Mouse (Mus musculus) G1E (cell line): Measurements from ENCODE around the gene Batf3.

Experiments
- CTCF ChIP-seq: IDR thresholded peaks from 2 replicates; pipeline ENCODE4 v1.5.1; 2012; ENCODE audit warnings: low read depth, low read length, inconsistent platforms, mixed read lengths
- GATA1 ChIP-seq: IDR thresholded peaks from 2 replicates; pipeline ENCODE4 v1.6.1; 2012; ENCODE audit warnings: borderline replicate concordance, low read length, inconsistent platforms, mixed read lengths
- TAL1 ChIP-seq: conservative IDR thresholded peaks from 2 replicates; pipeline ENCODE4 v1.6.1; 2012; ENCODE audit warnings: low read depth, low read length, inconsistent platforms, mixed read lengths

GRCm38 (mm10) chr1:191083230-191083629, 14.4 kb upstream of the Batf3 start:
- TF ChIP-seq CTCF, result no peak
- no peak for TF ChIP-seq GATA1
- TF ChIP-seq TAL1, result no peak
